Mouse (Mus musculus): ENCODE measurements around the gene Plxnd1. TPM values are rescaled to one million over a fixed set of nuclear protein-coding genes. Genes with fewer than 3 reads are reported as not detected.

The Plxnd1 gene
- polyA plus RNA-seq, 1 experiment from 2014 or later, result 25.2 TPM

DNA sequence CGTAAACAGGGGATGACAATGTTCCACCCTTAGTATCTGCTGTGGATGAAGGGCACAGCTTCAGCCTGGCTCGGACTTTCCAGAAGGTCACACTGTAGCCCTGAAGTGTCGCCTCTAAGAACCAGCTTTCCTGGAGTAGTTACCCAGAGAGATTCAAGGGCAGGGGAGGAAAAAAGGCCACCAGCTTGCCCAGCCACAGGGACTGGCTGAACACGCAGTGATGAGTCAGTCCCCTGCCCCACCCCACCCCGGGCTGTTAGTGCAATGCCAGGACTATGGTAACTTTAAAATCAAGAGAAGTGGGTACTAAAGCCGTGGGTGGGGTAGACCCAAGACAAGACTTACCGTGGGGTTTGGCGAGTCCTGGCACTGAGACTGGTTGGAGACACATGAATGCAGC, 19.2 kb downstream of the Plxnd1 start:
- no peak overlapping the region for H3K27ac ChIP-seq
- no peak overlapping the region for H3K4me2 ChIP-seq
- no peak overlapping the region for H3K9ac ChIP-seq
- H3K4me3 ChIP-seq, result no peak overlapping the region
- ATAC-seq (ENCODE audit: insufficient number of reproducible peaks, insufficient read depth, low FRiP score, low TSS enrichment, low read depth), result no peak
- H3K9me3 ChIP-seq, result no peaks in the 10 kb centered on the region
- peaks cover 49% of the 10 kb centered on the region for H3K4me1 ChIP-seq
- H3K27me3 ChIP-seq, result no peaks in the 10 kb centered on the region; the same call in 1 of the 2 replicates
- WGBS, result 87% methylated on average over 8 of the region's 8 CpGs
- peaks cover 33% of the 10 kb centered on the region for H3K36me3 ChIP-seq

DNA sequence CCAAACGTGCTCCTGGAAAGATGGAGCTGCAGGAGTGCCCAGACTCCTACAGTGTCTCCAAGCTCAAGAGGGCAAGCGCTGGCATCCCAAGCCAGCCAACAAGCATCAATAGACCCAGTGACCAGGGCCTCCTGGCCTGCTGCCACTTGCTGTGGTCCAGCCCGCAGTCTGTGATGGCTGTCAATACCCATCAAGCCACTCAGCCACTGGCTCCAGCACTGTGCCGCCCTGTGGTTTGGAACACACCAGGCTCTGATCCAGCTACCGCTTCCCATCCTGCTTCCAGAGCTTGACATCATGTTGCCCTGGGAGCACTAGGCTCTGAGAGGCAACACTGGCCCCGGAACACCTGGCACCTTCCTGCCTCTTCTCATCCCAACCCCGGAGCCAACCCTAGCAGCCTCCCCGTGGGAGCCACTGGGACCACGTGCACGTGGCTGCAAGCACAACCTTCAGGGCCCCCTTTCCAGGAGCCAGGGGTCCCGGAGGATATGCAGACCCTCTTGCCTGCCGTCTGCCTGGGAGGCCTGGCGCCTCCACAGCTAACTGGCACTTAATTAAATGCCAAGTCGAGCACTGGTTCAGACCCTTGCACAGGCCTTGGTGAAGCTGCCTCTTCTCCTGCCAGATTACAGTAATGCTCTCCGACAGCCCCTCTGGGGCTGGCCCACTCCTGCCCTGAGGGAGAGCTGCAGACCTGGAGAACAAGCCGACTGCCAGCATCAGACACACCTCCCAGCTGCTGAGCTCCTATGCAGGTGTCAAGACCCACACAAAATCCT, 20.7 kb downstream of the Plxnd1 start:
- 0 out of 2 replicates have a peak overlapping the region, but pooled peaks have one; percentile 8 for H3K9ac ChIP-seq
- H3K4me2 ChIP-seq, result no peak overlapping the region
- H3K36me3 ChIP-seq, result peaks cover 39% of the 10 kb centered on the region
- peak overlapping the region; percentile 39; the same call in 1 of the 2 replicates for H3K27ac ChIP-seq
- no peak overlapping the region for H3K4me3 ChIP-seq
- H3K9me3 ChIP-seq, result no peaks in the 10 kb centered on the region
- WGBS, result 68% methylated on average over 16 of the region's 16 CpGs
- no peaks in the 10 kb centered on the region; the same call in 1 of the 2 replicates for H3K27me3 ChIP-seq
- ATAC-seq (ENCODE audit: insufficient number of reproducible peaks, insufficient read depth, low FRiP score, low TSS enrichment, low read depth), result no peak
- peaks cover 55% of the 10 kb centered on the region for H3K4me1 ChIP-seq

DNA sequence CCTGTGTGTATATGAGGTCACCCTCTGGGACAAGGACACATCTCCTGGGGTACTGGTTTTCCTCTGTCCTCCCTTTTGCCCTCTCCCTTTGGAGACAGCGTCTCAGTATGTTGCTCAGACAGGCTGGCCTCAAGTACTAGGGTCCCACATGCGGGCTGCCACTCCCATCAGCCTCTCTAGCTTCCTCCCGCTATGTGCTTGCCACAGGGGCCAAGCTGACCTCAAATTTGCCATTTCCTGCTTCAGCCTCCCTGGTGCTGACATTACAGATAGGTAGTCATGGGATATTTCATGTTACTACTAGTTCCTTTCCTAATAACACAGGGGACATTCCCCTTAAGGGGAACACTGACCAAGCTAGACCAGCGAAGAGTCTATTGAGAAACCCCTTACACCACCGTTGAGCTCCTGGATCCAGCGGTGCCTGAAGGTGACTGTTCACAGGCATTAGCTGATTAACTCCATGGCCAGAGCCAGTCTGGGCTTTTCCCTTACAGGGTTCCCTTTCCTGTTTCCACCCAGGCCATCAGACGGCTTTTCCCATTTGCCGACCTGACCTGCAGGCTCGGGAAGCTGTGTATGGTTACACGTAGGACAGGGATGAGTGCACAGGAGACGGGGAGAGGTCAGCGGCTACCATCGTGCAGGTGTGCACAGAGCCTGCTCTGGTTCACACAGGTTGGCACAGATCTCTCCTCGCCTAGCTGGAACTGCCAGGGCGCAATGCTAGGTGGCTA, 21.5 kb downstream of the Plxnd1 start:
- no peaks in the 10 kb centered on the region for H3K9me3 ChIP-seq
- H3K27me3 ChIP-seq, result no peaks in the 10 kb centered on the region; the same call in 1 of the 2 replicates
- ATAC-seq (ENCODE audit: insufficient number of reproducible peaks, insufficient read depth, low FRiP score, low TSS enrichment, low read depth), result no peak
- no peak overlapping the region for H3K4me2 ChIP-seq
- peaks cover 39% of the 10 kb centered on the region for H3K36me3 ChIP-seq
- H3K4me1 ChIP-seq, result peaks cover 63% of the 10 kb centered on the region
- WGBS, result 83% methylated on average over 15 of the region's 15 CpGs
- H3K4me3 ChIP-seq, result no peak overlapping the region
- H3K27ac ChIP-seq, result peak overlapping the region; percentile 39; the same call in 1 of the 2 replicates
- H3K9ac ChIP-seq, result no peak overlapping the region

DNA sequence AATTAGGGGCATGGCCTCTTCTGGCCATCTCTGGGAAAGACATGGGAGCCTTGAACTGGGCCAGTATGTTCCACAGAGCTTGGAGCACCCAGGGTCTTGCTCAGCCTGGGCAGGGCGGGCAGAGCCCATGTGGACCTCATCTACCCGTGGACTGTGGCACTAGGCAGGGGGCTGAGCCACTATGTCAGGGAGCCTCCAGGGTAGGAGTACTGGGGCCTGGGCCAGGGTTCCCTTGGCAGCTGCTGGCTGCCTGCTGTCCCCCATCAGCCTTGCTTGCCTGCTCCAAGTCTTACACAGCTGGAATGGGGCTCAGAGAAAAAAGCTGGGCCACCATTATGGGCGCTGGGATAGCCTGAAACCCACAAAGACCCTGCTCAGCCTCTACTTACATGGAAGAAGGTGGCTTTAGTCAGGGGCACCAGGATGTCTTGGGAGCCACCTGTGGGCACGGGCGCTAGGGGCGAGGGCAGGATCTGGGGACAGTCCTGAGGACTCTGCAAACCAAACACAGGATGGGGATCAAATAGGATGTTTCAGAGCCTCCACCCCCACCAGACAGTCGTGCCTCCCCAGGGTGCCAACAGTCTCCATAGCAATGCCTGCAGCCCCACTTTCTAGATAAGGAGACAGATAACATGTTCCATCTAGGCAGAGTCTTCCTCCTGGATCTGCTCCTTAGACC, 22.6 kb downstream of the Plxnd1 start:
- peaks cover 64% of the 10 kb centered on the region for H3K4me1 ChIP-seq
- peaks cover 41% of the 10 kb centered on the region for H3K36me3 ChIP-seq
- H3K4me3 ChIP-seq, result no peak overlapping the region
- peak; percentile 44; the same call in 1 of the 2 replicates for ATAC-seq (ENCODE audit: insufficient number of reproducible peaks, insufficient read depth, low FRiP score, low TSS enrichment, low read depth)
- peak overlapping the region; percentile 40 for H3K9ac ChIP-seq
- H3K27ac ChIP-seq, result peak overlapping the region; percentile 82
- 77% methylated on average over 7 of the region's 7 CpGs for WGBS
- no peaks in the 10 kb centered on the region for H3K9me3 ChIP-seq
- H3K4me2 ChIP-seq, result peak overlapping the region; percentile 20; the same call in 1 of the 2 replicates
- H3K27me3 ChIP-seq, result no peaks in the 10 kb centered on the region; the same call in 1 of the 2 replicates

DNA sequence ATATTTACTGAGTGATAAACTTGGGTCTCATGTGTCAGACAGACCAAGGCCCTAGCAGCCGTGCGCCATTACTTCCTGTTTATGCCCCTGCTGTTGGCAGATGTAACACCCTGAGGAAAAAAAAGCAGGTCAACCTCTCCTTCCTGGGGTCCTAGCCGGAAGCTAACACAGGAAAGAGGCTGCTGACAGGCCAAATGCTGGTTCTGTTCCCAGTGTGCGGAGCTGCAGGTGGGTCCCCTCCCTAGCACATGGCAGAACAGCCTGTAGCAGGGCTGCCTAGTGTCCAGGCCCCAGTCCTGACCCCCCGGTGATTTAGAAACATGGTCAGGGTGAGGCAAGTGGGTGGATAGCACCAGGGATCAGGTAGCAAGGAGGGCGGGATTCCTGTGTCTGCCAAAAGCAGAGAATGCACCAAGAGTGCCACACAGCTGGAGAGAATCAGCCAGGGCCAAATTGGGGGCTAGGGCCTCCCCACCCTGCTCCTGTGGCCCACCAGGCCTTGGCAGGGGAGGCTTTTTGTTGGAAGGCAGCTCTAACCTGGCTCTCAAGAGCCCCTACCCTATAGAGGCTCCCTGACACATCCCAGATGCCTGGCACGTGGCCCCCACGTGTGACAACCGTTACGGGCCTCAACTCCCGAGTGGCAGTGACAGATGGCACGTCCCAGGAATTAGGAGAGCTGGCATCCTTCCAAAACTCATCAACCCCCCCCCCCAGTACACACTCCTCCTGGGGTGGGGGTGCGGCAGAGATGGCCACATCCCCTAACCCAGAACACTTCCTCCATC, 23.3 kb downstream of the Plxnd1 start:
- Histone ChIP-seq H3K9me3 (no peaks in the 10 kb centered on the region), H3K27ac (peak overlapping the region; percentile 82), H3K4me2 (peak overlapping the region; percentile 20), H3K9ac (peak overlapping the region; percentile 49; the same call in 1 of the 2 replicates), H3K4me3 (no peak overlapping the region), H3K27me3 (no peaks in the 10 kb centered on the region), H3K36me3 (peaks cover 45% of the 10 kb centered on the region), H3K4me1 (peaks cover 64% of the 10 kb centered on the region)
- peak; percentile 60; the same call in 1 of the 2 replicates for ATAC-seq (ENCODE audit: insufficient number of reproducible peaks, insufficient read depth, low FRiP score, low TSS enrichment, low read depth)
- WGBS, result 39% methylated on average over 13 of the region's 13 CpGs

DNA sequence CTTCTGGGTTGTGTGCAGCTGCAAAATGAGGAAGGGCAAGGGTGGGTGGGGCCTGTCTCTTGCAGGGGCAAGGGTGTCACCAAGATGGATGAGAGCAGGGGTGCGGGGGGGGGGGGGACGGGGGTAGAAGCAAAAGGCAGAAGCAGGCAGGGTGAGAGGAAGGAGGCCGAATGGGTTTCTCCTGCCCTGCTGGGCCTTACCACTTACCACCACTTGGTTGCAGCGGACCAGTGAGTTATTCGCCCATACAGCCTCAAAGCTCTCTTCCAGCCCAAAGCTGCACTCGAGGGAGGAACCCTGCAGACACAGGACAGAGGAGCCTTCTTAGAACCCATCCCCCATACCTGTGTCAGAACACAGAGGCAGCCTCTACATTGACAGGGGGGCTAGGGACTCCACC, 24.9 kb downstream of the Plxnd1 start:
- Histone ChIP-seq H3K4me2 (no peak overlapping the region), H3K4me1 (peaks cover 60% of the 10 kb centered on the region), H3K9me3 (no peaks in the 10 kb centered on the region), H3K4me3 (no peak overlapping the region), H3K9ac (no peak overlapping the region), H3K36me3 (peaks cover 43% of the 10 kb centered on the region), H3K27ac (no peak overlapping the region), H3K27me3 (no peaks in the 10 kb centered on the region)
- 78% methylated on average over 5 of the region's 6 CpGs for WGBS
- no peak for ATAC-seq (ENCODE audit: insufficient number of reproducible peaks, insufficient read depth, low FRiP score, low TSS enrichment, low read depth)

DNA sequence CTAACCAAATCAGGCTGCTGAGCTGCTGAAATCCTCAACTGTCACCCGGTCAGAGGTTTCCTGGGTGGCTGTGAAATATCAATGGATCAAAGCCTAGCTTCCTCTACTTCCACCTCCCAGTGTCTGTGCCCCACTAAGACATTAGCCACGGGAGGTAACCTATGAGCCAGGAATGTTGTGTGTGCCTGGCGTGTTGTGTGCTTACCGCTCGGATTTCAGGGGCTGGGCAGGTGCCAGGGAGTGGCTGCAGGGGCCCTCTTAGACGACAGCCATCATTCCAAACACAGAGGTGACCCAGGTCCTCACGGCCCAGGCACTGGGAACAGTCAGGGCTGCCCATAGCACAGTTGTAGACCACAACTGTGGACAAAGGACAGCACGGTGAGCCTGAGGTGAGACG, 25.7 kb downstream of the Plxnd1 start:
- Histone ChIP-seq H3K9ac (no peak overlapping the region), H3K4me3 (no peak overlapping the region), H3K4me1 (peaks cover 51% of the 10 kb centered on the region), H3K27me3 (0 out of 2 replicates have a peak, but pooled peaks cover under 1% of the 10 kb centered on the region), H3K36me3 (peaks cover 36% of the 10 kb centered on the region), H3K4me2 (no peak overlapping the region), H3K9me3 (no peaks in the 10 kb centered on the region), H3K27ac (no peak overlapping the region)
- 57% methylated on average over 9 of the region's 9 CpGs for WGBS
- no peak for ATAC-seq (ENCODE audit: insufficient number of reproducible peaks, insufficient read depth, low FRiP score, low TSS enrichment, low read depth)

DNA sequence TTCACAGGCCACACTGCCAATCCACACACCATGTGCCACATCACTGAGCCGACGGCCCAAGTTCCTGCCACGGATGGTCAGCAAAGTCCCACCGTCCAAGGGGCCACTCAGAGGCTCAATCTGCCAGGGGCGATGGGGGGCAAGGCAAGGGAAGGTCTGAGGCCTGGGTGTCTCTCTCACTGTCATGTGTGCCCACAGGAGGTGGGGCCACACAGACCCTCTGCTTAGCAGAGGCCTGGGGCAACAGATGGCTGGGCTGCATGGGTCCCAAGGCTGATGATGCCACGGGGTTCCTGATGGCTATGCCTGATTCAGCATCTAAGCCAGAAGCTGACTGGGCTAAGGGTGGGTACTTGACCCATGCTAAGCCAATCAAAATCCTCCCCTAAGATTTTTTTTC, 26.1 kb downstream of the Plxnd1 start:
- Histone ChIP-seq H3K9me3 (no peaks in the 10 kb centered on the region), H3K27ac (no peak overlapping the region), H3K9ac (no peak overlapping the region), H3K4me1 (peaks cover 47% of the 10 kb centered on the region), H3K36me3 (peaks cover 32% of the 10 kb centered on the region), H3K27me3 (0 out of 2 replicates have a peak, but pooled peaks cover 4% of the 10 kb centered on the region), H3K4me3 (no peak overlapping the region), H3K4me2 (no peak overlapping the region)
- WGBS, result 60% methylated on average over 6 of the region's 6 CpGs
- no peak for ATAC-seq (ENCODE audit: insufficient number of reproducible peaks, insufficient read depth, low FRiP score, low TSS enrichment, low read depth)

DNA sequence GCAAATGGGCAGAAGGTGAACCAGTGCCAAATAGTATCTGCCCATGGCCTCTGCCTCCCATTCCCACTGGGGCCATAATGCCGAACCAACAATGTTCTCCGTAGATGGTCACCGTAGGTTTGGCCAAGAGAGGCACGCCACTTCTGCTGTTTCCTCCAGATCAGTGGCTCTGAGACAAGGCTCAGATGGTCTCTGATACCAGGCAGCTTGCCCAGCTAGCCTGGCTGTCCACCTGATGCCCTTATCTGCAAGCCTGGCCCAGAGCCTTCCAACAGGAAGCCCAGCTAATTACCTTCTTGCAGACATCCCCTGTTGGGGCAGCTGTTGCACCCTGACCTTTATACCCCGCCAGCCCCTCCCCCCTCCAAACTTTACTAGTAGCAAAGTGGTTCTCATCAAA, 26.7 kb downstream of the Plxnd1 start:
- H3K9ac ChIP-seq, result no peak overlapping the region
- H3K9me3 ChIP-seq, result no peaks in the 10 kb centered on the region
- WGBS, result 66% methylated on average over 5 of the region's 5 CpGs
- peaks cover 42% of the 10 kb centered on the region for H3K4me1 ChIP-seq
- no peak overlapping the region for H3K27ac ChIP-seq
- H3K4me2 ChIP-seq, result no peak overlapping the region
- H3K27me3 ChIP-seq, result peaks cover 8% of the 10 kb centered on the region; the same call in 1 of the 2 replicates
- no peak for ATAC-seq (ENCODE audit: insufficient number of reproducible peaks, insufficient read depth, low FRiP score, low TSS enrichment, low read depth)
- peaks cover 34% of the 10 kb centered on the region for H3K36me3 ChIP-seq
- no peak overlapping the region for H3K4me3 ChIP-seq

DNA sequence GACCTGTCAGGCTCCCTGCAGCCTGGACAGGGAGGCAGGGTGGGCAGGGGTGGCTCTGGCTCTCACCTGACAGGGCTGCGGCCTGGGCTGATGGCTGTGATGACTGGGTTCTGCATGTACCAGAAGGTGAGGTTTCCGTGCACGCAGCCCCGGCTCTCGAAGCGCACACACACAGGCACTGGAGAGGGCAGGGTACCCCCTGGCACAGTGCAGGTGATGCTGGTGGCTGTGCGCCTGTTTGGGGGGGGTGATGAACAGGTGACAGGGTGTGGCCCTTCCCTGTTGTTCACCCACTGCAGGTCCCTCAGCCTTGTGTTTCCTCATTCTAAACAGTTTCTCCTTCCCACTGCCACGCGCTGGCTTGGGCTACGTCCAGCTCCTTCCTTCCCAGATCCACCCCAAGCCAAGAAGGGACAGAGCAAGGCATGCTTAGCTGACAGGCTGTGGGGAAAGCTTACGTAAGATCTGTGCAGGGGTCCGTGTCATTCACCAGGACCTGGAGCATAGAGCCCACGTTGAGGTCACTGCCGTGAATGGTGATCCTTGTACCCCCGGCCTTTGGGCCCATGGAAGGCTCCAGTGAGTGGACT, 27.4 kb downstream of the Plxnd1 start:
- no peak overlapping the region for H3K27ac ChIP-seq
- ATAC-seq (ENCODE audit: insufficient number of reproducible peaks, insufficient read depth, low FRiP score, low TSS enrichment, low read depth), result no peak
- peaks cover 41% of the 10 kb centered on the region for H3K4me1 ChIP-seq
- peaks cover 39% of the 10 kb centered on the region for H3K36me3 ChIP-seq
- H3K9ac ChIP-seq, result no peak overlapping the region
- WGBS, result 90% methylated on average over 15 of the region's 15 CpGs
- no peaks in the 10 kb centered on the region for H3K9me3 ChIP-seq
- no peak overlapping the region for H3K4me3 ChIP-seq
- no peak overlapping the region for H3K4me2 ChIP-seq
- peaks cover 8% of the 10 kb centered on the region; the same call in 1 of the 2 replicates for H3K27me3 ChIP-seq
